Mouse (Mus musculus) retina, postnatal 7 days (tissue): ENCODE results near the gene Col11a2.
"Not testable (repeated sequence)": the region's sequence is repeated elsewhere in the genome, so short reads cannot be mapped to it uniquely, and the experiment has no call there.

Source experiments
- DNase-seq: peaks from one replicate; pipeline ENCODE4 v3.0.0-alpha.2; 2012; ENCODE audit warnings: low read depth, low spot score

Col11a2 gene

GRCm38 (mm10) chr17:34038878-34039561 is at the start of gene Col11a2:
Gene Col11a2, plus strand, starts transcription at chr17:34039437.
- DNase-seq, result peak; percentile 30

- DNase-seq, result peak; percentile 71
Observed at GRCm38 (mm10) chr17:33991788-33992664, 47.2 kb upstream of the Col11a2 start.

GRCm38 (mm10) chr17:33994959-33995358 is 44.3 kb upstream of the Col11a2 start:
- no peak for DNase-seq

GRCm38 (mm10) chr17:33995651-33996050 is 43.6 kb upstream of the Col11a2 start:
- no peak for DNase-seq

- not testable (repeated sequence) for DNase-seq
Observed at GRCm38 (mm10) chr17:33997025-33997424, 42.2 kb upstream of the Col11a2 start.

GRCm38 (mm10) chr17:33998697-33999096 is 40.5 kb upstream of the Col11a2 start:
- DNase-seq, result not testable (repeated sequence)

GRCm38 (mm10) chr17:33999341-34000149 is 39.7 kb upstream of the Col11a2 start:
- no peak for DNase-seq

GRCm38 (mm10) chr17:34000150-34000537 is 39.1 kb upstream of the Col11a2 start, which contains the start of gene H2-K1:
Gene H2-K1, minus strand, starts transcription at chr17:34000347.
- peak; percentile 37 for DNase-seq

- not testable (repeated sequence) for DNase-seq
Observed at GRCm38 (mm10) chr17:34000796-34001195, 38.4 kb upstream of the Col11a2 start.

GRCm38 (mm10) chr17:34003426-34003825 is 35.8 kb upstream of the Col11a2 start:
- no peak for DNase-seq

GRCm38 (mm10) chr17:34006570-34006969 is 32.7 kb upstream of the Col11a2 start:
- no peak for DNase-seq

- DNase-seq, result no peak
Observed at GRCm38 (mm10) chr17:34010156-34010555, 29.1 kb upstream of the Col11a2 start.

GRCm38 (mm10) chr17:34013436-34013835 is 25.8 kb upstream of the Col11a2 start:
- DNase-seq, result no peak

- no peak for DNase-seq
Observed at GRCm38 (mm10) chr17:34021539-34022413, 17.5 kb upstream of the Col11a2 start.

GRCm38 (mm10) chr17:34022414-34022783 is 16.8 kb upstream of the Col11a2 start:
- no peak for DNase-seq

GRCm38 (mm10) chr17:34022987-34023386 is 16.2 kb upstream of the Col11a2 start:
- no peak for DNase-seq

- no peak for DNase-seq
Observed at GRCm38 (mm10) chr17:34023678-34024077, 15.6 kb upstream of the Col11a2 start.

GRCm38 (mm10) chr17:34024317-34024821 is 14.9 kb upstream of the Col11a2 start, which contains the start of gene Ring1:
Gene Ring1, minus strand, starts transcription at chr17:34024680.
- DNase-seq, result peak; percentile 71

- no peak for DNase-seq
Observed at GRCm38 (mm10) chr17:34024861-34025755, 14.1 kb upstream of the Col11a2 start.

GRCm38 (mm10) chr17:34025756-34026151 is 13.5 kb upstream of the Col11a2 start:
- DNase-seq, result no peak
